Mouse (Mus musculus): ENCODE results near the gene Rab37.

The Rab37 gene

GRCm38 (mm10) chr11:115085064-115085463 is 6.2 kb upstream of the Rab37 start:
- no peak for DNase-seq (ENCODE audit: low spot score in 2 of 2)

DNA sequence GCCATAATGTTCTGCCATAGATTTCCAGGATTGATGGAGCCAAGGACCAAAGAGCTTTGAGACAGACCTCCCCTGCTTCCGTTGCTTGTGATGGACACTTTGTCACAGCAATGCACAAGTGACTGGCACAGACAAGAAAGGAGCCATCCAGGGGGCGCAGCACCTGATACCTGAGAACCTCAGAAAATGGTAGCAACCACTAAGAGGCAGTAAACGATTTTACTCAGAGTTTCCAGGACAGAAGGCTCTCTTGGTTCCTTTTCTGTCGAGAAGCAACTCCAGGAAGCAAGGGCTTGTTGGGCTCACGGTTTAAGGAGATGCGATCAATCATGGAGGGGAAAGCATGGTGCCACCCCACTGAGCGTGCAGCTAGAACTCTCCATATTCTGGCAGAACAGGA is 5.0 kb upstream of the Rab37 start:
- no peak for DNase-seq (ENCODE audit: low spot score in 2 of 2)

- no peak for DNase-seq (ENCODE audit: low spot score in 2 of 2)
These were observed 1.4 kb upstream of the Rab37 start for GRCm38 (mm10) chr11:115089853-115090252.

DNA sequence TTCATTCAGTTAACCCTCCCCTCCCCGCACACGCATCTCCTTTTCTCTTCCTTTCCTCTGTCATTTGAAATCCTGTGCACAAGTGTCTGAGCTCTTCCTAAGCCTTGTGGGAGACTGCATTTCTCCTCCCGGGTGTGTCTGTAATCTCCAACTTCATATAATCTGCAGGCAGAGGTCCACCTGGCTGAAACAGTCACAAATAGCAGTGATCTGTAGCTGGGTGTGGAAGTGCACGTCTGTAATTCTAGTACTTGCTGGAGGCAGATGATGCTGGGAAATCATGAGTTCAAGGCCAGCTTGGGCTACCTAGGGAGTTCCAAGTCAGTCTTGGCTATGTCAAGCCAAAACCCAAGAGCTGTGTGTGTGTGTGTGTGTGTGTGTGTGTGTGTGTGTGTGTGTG is 909 bp downstream of the Rab37 start:
- no peak for DNase-seq (ENCODE audit: low spot score in 2 of 2)

DNA sequence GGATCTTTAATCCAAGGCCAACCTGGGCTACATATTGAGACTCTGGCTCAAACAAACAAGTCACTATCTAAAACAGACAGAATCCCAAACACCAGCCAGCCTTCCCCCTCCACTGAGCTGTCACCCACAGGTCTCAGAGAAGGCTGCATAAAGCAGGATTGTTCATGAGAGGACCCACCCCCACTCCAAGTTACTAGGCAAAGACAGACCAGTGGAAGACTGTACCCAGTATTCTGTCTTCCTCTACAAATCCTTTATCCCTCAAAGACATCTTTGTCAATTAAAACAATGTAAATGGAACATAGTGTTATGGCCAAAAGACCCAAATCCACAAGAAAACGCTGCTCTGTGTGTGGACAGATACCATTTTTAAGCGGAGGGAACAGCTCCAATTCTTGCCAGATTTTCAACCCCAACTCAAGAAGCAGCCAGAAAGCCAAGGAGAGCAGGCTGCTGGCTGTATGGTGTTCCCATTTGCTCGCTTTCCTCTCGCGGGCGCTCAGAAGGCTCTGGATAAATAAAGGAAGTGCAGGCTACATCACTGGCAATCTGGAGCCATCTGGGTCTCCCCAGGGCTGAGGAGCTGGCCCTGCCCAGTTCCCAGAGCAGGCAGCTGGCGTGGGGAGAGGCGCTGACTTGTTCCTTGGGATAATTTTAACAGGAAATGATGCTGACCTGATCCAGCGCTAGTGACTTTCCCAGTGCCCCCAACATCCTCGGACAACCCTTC is 7.1 kb downstream of the Rab37 start:
- DNase-seq (ENCODE audit: low spot score in 2 of 2): no peak

DNA sequence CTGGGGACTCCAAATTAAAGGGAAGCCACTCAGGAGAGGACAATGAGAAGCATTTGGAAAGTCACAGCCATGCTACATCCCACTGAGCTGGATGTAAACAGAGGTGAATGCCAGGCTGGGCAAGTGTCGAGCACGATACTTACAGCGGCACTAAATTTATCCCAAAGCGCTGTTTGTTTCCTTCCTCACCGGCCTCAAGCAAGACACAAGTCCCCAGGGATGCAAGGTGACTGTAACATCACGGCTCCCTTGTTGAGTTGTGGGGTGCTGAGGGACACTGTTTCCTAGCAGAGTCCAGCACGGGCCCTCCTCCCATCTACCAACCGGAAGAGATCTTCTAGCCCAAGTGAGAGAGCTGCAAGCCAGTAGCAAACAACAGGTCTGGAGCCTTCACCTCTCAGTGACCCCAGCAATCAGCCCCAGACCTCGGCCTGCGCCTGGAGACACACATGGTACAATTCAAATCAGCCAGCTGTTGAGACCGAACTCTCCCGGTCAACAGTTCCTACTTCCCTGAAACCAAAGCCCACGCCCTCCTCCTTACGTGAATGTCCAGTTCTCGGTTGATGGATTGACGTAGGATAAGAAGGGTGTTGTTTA is 8.1 kb downstream of the Rab37 start:
- no peak for DNase-seq (ENCODE audit: low spot score in 2 of 2)

DNA sequence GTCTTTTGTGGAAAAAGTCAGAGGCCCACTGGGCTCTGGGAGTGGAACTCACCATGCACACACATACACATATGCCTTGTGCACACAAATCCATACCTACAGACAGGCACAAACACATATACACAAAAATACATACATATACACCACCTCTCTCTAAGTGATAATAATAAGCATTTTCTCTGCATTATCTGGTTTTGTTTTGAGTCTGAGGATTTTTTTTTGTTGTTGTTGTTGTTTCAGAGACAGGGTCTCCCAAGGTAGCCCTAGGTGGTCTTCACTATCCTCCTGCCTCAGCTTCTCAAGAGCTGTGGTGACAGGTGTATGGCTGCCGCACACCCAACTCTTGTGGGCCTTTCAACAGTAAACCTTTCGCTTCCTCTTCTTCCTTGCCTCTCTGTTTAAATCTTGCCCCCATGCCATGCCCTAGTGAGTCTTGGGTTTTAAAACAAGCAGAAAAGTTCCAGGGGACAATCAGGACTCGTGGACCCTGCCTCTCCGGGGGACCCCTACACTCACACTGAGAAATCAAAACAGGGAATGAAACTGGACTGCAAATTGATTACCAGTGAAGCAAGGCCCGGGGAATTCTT is 8.9 kb downstream of the Rab37 start:
- DNase-seq (ENCODE audit: low spot score in 2 of 2): no peak

GRCm38 (mm10) chr11:115100741-115101140 is 9.5 kb downstream of the Rab37 start:
- DNase-seq (ENCODE audit: low spot score in 2 of 2): no peak

DNA sequence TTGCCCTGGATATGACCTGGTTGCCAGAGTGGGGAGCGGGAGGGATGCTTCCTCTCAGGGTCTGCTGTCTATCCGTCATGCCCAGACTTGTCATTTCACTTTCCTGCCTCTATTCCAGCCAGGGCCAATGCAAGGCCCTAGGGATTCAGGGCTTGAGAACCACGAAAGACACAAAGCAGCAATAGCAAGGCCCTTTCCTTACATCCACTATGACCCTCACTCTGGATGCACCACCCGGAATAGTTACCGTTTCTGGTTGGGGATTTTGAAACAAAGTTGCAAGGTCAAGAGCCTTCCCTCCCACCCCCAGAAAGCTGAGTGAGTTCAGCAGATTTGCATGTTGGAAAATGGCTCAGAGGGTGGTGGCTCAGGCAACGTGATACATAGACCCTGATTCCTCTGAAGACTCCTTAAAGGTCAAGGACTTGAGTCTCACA is 10.4 kb downstream of the Rab37 start:
- DNase-seq (ENCODE audit: low spot score in 2 of 2): no peak

- DNase-seq (ENCODE audit: low spot score in 2 of 2): no peak
These were observed 10.9 kb downstream of the Rab37 start for GRCm38 (mm10) chr11:115102116-115102515.

GRCm38 (mm10) chr11:115103470-115104413 is 12.5 kb downstream of the Rab37 start:
- no peak for DNase-seq (ENCODE audit: low spot score in 2 of 2)

DNA sequence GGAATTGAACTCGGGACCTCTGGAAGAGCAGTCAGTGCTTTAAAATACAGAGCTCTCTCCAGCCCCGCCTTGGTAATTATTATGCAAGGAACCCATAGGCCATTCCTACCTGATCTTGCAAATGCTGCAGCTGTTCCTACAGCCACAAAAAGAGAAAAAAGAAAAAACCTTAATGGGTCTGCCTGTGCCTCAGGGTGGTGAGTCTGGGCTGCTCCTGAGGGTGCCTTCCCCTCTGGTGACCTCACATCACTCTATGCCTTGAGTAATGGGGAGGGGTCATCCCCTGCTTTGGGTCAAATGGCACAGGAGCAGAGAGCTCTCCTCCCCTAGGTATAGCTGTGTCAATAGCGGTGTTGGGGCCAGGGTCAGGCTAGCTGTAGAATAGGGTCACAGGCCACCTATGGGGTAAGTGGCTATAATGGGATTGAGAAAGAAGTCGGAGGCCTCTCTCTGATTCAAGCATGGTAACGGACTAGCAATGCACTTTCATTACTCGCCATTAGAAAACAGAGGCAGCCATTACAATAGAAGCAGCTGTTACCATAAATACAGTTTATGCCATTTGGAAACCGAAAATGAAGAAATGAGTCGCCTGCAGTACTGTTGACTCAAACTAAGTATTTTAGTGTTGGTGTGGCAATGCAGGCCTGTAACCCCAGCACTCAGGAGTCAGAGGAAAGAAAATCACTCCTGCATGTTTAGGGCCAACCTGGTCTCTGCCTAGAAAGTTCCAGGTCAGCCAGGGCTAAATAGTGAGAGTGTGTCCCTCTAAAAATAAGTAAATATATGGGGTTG is 13.7 kb downstream of the Rab37 start:
- no peak for DNase-seq (ENCODE audit: low spot score in 2 of 2)

GRCm38 (mm10) chr11:115106638-115107037 is 15.4 kb downstream of the Rab37 start:
- DNase-seq (ENCODE audit: low spot score in 2 of 2): no peak

DNA sequence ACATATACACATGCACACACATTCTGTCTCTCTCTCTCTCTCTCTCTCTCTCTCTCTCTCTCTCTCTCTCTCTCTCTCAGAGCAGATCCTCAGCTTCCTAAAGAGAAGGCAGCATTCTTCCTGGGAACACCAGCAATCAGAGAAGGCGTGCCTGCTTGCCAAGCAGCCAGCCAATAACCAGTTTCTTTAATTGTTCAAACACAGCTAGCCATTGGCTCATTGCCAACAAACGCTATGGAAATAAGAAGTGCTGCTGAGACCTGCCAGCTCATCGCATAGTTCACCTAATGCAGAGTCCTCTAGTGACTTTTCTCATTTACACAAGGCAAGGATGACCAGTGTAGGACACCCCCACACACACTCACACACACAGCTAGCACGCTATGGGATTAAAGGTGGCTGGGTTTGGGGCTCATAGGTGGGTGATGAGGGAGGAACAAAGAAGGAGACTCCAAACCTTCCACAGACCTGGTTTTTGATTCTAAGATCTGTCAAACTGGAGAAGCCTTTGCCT is 16.2 kb downstream of the Rab37 start:
- no peak for DNase-seq (ENCODE audit: low spot score in 2 of 2)

DNA sequence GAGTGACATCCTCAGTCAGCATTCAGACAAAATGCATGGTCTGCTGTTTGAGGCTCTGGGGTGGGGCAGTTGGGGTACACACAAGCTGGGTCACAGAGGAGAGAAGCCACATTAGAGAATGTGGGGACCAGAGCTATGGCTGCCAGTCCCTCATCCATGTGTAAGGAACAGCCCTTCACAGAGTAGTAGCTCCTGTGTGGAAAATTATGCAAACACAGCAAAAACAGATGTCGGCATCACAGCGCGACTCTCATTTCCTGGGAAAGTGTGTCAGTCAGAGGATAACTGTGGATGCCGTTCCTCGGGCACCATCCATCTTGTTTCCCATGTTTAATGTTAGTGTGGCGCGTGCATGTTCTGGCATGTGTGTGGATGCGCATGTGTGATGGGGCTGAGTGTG is 16.9 kb downstream of the Rab37 start:
- DNase-seq (ENCODE audit: low spot score in 2 of 2): no peak

GRCm38 (mm10) chr11:115110271-115110670 is 19.0 kb downstream of the Rab37 start:
- no peak for DNase-seq (ENCODE audit: low spot score in 2 of 2)

GRCm38 (mm10) chr11:115112196-115112595 is 21.0 kb downstream of the Rab37 start:
- DNase-seq (ENCODE audit: low spot score in 2 of 2): no peak

DNA sequence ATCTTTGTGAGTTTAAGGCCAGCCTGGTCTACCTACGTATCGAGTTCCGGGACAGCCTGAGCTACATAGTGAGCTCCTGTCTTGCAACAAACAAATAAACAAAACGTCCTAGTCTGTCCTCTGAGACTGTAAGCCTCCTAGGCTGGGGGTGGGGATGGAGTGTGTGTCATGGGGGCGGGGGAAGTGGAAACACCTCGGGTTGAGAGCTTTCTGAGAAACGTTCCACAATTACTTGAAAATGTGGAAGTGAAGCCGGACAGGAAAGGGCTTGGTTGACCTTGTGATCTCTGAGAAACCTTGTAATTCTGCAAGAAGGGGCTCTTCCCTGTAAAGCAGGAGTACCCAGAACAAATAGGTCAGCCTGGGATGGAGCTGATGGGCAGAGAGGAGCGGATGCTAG is 28.2 kb downstream of the Rab37 start:
- DNase-seq (ENCODE audit: low spot score in 2 of 2): no peak

DNA sequence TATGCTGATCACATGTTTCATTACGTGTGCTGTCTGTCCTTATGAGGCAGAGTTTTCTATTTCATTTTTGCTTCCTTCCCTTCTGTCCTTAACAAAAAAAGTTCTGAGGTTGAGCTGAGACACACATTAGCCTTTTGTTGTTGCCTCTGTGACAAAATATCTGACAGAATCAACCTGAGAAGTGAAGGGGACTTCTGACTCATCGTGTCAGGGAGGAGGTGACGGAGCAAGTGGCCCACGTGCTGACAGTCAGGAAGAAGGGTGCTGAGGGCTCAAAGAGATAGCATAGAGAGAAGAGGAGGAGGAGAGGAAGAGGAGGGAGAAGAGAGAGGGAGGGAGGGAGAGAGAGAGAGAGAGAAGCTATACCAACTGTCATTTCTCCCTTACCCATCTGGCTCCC is 37.3 kb downstream of the Rab37 start:
- no peak for DNase-seq (ENCODE audit: low spot score in 2 of 2)

DNA sequence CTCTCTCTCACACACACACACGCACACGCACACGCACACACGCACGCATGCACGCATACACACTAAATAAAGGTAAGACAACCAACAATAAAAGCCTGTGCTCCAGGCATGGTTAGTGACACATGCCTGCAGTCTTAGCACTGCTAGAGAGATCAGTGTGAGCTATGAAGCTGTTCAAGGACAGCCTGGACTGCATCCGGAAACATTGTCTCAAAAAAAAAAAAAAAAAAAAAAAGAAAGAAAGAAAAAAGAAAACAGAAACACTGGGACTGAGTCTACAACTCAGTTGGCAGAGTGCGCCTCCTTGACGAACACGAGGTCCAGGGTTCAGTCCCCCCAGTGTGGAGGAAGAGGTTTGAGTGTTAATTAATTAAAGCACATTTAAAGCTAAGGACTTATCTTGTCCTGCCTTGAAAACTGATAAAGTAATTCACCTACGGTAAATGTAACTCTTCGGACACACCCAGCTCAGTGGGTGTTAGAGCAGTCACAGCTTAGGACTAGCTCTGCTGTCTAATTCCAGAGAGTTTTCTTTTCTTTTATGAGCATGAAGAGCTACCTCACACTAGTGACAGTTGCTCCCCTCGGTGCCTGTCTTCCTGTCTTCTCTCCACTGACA is 38.4 kb downstream of the Rab37 start:
- DNase-seq (ENCODE audit: low spot score in 2 of 2): no peak
